Mouse (Mus musculus) midbrain, postnatal 0 days (tissue): ENCODE data around the gene Ttc27. TPM values are rescaled to one million over a fixed set of nuclear protein-coding genes. Genes with fewer than 3 reads are reported as not detected.

ENCODE experiments used
- ATAC-seq: fragments of 200-750 bp; cut with Nextera tagmentation; 2 replicates; pipeline ENCODE4 v1.8.0; 2017; ENCODE audit warnings: moderate number of reproducible peaks, mild to moderate bottlenecking, moderate TSS enrichment, moderate library complexity; ENCODE audit not compliant: low FRiP score
- DNase-seq: peaks from one replicate; pipeline ENCODE4 v3.0.0-alpha.2; 2015; ENCODE audit warnings: low spot score
- H3K27ac ChIP-seq: fragments of 300-500 bp; sonication (generic); 2 replicates; pipeline ENCODE4 v1.5.1; 2014; ENCODE audit warnings: low read depth, mild to moderate bottlenecking, low read length, mixed read lengths
- H3K27me3 ChIP-seq: fragments of 300-500 bp; sonication (generic); 2 replicates; pipeline ENCODE4 v1.6.1; 2014; ENCODE audit warnings: low read length, control low read depth, mixed read lengths; ENCODE audit not compliant: insufficient read depth
- H3K36me3 ChIP-seq: fragments of 300-500 bp; sonication (generic); 2 replicates; pipeline ENCODE4 v1.6.1; 2014; ENCODE audit warnings: low read length, control low read depth, mixed read lengths; ENCODE audit not compliant: insufficient read depth
- H3K4me1 ChIP-seq: fragments of 300-500 bp; sonication (generic); 2 replicates; pipeline ENCODE4 v1.6.1; 2014; ENCODE audit warnings: mild to moderate bottlenecking, control low read depth, antibody characterized with exemption, low read length, mixed read lengths; ENCODE audit not compliant: insufficient read depth
- H3K4me2 ChIP-seq: fragments of 300-500 bp; sonication (generic); 2 replicates; pipeline ENCODE4 v1.6.1; 2014; ENCODE audit warnings: low read depth, mild to moderate bottlenecking, low read length, mixed read lengths; ENCODE audit not compliant: poor library complexity, severe bottlenecking
- H3K4me3 ChIP-seq: fragments of 300-500 bp; sonication (generic); 2 replicates; pipeline ENCODE4 v1.5.1; 2014; ENCODE audit warnings: low read depth, mild to moderate bottlenecking, low read length, moderate library complexity
- H3K9ac ChIP-seq: fragments of 300-500 bp; sonication (generic); replicated peaks from 2 replicates; pipeline ENCODE4 v1.6.1; 2014; ENCODE audit warnings: mild to moderate bottlenecking, low read length, moderate library complexity, mixed read lengths; ENCODE audit not compliant: poor library complexity, severe bottlenecking
- H3K9me3 ChIP-seq: fragments of 300-500 bp; sonication (generic); 2 replicates; pipeline ENCODE4 v1.6.1; 2016; ENCODE audit warnings: low read length, control low read depth
- CTCF ChIP-seq: IDR thresholded peaks from 2 replicates; pipeline ENCODE4 v1.5.1; 2016; ENCODE audit warnings: antibody characterized with exemption, mild to moderate bottlenecking
- WGBS: fragments of 180-500 bp; shearing (Covaris S2); extraction: QIAGEN DNeasy Blood & Tissue Kit; methylation state at CpG from one replicate; pipeline ENCODE4 v1.1.7; 2014; 5-methylcytosine and 5-hydroxymethylcytosine counted together
- polyA plus RNA-seq: library from polyadenylated mRNA; unstranded; fragments of >200 nt; fragmentation: Nextera tagmentation; extraction: Ambion mirVana; gene quantifications from 2 replicates; pipeline ENCODE4 v1.2.1, GENCODE M21; 2015
- total RNA-seq: library from RNA; depleted of rRNA; stranded (reverse); fragments of >200 nt; gene quantifications from 2 replicates; pipeline ENCODE4 v1.2.3, GENCODE M21; 2014

The Ttc27 gene
- total and polyA plus RNA-seq, 2 experiments from 2014 or later = 12.6 to 13.0 TPM

- no peak for ATAC-seq
- 84% methylated on average over 5 of the region's 5 CpGs for WGBS
These were observed 36.1 kb downstream of the Ttc27 start for GRCm38 (mm10) chr17:74753628-74754104.

GRCm38 (mm10) chr17:74754369-74755118, 37.0 kb downstream of the Ttc27 start:
- Histone ChIP-seq H3K4me3 (no peak overlapping the region), H3K36me3 (peaks cover 4% of the 10 kb centered on the region), H3K27ac (no peak overlapping the region), H3K4me1 (no peaks in the 10 kb centered on the region), H3K4me2 (no peak overlapping the region), H3K27me3 (no peaks in the 10 kb centered on the region), H3K9me3 (no peaks in the 10 kb centered on the region), H3K9ac (no peak overlapping the region)
- no peak for ATAC-seq
- 96% methylated on average over 11 of the region's 11 CpGs for WGBS
- no peak for DNase-seq
- no peak for TF ChIP-seq CTCF

More at GRCm38 (mm10) chr17:74753628-74754104, 36.1 kb downstream of the Ttc27 start:
- H3K36me3 ChIP-seq = peaks cover 4% of the 10 kb centered on the region
- no peak overlapping the region for H3K4me2 ChIP-seq
- no peaks in the 10 kb centered on the region for H3K27me3 ChIP-seq
- no peak overlapping the region for H3K9ac ChIP-seq
- no peak for DNase-seq
- H3K9me3 ChIP-seq = no peaks in the 10 kb centered on the region
- no peak overlapping the region for H3K4me3 ChIP-seq
- H3K27ac ChIP-seq = no peak overlapping the region
- H3K4me1 ChIP-seq = no peaks in the 10 kb centered on the region
- no peak for TF ChIP-seq CTCF

- WGBS = 83% methylated on average over 9 of the region's 9 CpGs
- ATAC-seq = no peak
These were observed 51.9 kb downstream of the Ttc27 start for GRCm38 (mm10) chr17:74769390-74769811.

GRCm38 (mm10) chr17:74772364-74772763, 54.8 kb downstream of the Ttc27 start:
- DNase-seq = no peak
- 96% methylated on average over 4 of the region's 4 CpGs for WGBS
- no peak for TF ChIP-seq CTCF

More at GRCm38 (mm10) chr17:74769390-74769811, 51.9 kb downstream of the Ttc27 start:
- DNase-seq = no peak
- no peaks in the 10 kb centered on the region for H3K4me1 ChIP-seq
- no peaks in the 10 kb centered on the region for H3K27me3 ChIP-seq
- no peak for TF ChIP-seq CTCF
- no peak overlapping the region for H3K27ac ChIP-seq
- H3K9ac ChIP-seq = no peak overlapping the region
- no peak overlapping the region for H3K4me2 ChIP-seq
- H3K36me3 ChIP-seq = peaks cover 4% of the 10 kb centered on the region; the same call in 1 of the 2 replicates
- H3K4me3 ChIP-seq = no peak overlapping the region
- H3K9me3 ChIP-seq = no peaks in the 10 kb centered on the region

GRCm38 (mm10) chr17:74773556-74773955, 56.0 kb downstream of the Ttc27 start:
- Histone ChIP-seq H3K27me3 (no peaks in the 10 kb centered on the region), H3K9ac (no peak overlapping the region), H3K9me3 (no peaks in the 10 kb centered on the region), H3K4me1 (no peaks in the 10 kb centered on the region), H3K4me2 (no peak overlapping the region), H3K4me3 (no peak overlapping the region), H3K36me3 (peaks cover 4% of the 10 kb centered on the region; the same call in 1 of the 2 replicates), H3K27ac (no peak overlapping the region)
- no peak for TF ChIP-seq CTCF
- no peak for DNase-seq
- 34% methylated on average over 5 of the region's 5 CpGs for WGBS
- no peak for ATAC-seq

More at GRCm38 (mm10) chr17:74772364-74772763, 54.8 kb downstream of the Ttc27 start:
- no peak for ATAC-seq
- Histone ChIP-seq H3K36me3 (peaks cover 4% of the 10 kb centered on the region; the same call in 1 of the 2 replicates), H3K27ac (no peak overlapping the region), H3K4me2 (no peak overlapping the region), H3K27me3 (no peaks in the 10 kb centered on the region), H3K4me3 (no peak overlapping the region), H3K9me3 (no peaks in the 10 kb centered on the region), H3K9ac (no peak overlapping the region), H3K4me1 (no peaks in the 10 kb centered on the region)

- no peaks in the 10 kb centered on the region for H3K36me3 ChIP-seq
- no peaks in the 10 kb centered on the region for H3K4me1 ChIP-seq
- ATAC-seq (no peak), DNase-seq (no peak)
- H3K9me3 ChIP-seq = no peaks in the 10 kb centered on the region
- H3K4me3 ChIP-seq = no peak overlapping the region
- TF ChIP-seq CTCF = no peak
- WGBS = 88% methylated on average over 4 of the region's 4 CpGs
- no peak overlapping the region for H3K9ac ChIP-seq
- H3K4me2 ChIP-seq = no peak overlapping the region
- H3K27me3 ChIP-seq = no peaks in the 10 kb centered on the region
- H3K27ac ChIP-seq = no peak overlapping the region
These were observed 62.6 kb downstream of the Ttc27 start for GRCm38 (mm10) chr17:74780133-74780532.
